Mouse (Mus musculus): ENCODE data around the gene Paqr6. TPM values are rescaled to one million over a fixed set of nuclear protein-coding genes. Genes with fewer than 3 reads are reported as not detected.

Paqr6 gene
- 0.55 and 0.57 TPM in 2 replicates for polyA plus RNA-seq (2012; ENCODE audit: low replicate concordance)

GRCm38 (mm10) chr3:88364337-88364736, at the start of gene Paqr6:
TSS of gene Paqr6 (plus strand) at chr3:88364584.

GRCm38 (mm10) chr3:88324951-88325405, 39.4 kb upstream of the Paqr6 start, which contains the start of gene Glmp:
TSS of gene Glmp (plus strand) at chr3:88325023.

GRCm38 (mm10) chr3:88336058-88337013, 28.0 kb upstream of the Paqr6 start, which contains the start of the genes Tmem79 and Smg5:
TSS of gene Tmem79 (minus strand) at chr3:88336148.
TSS of gene Smg5 (plus strand) at chr3:88336260.

GRCm38 (mm10) chr3:88372643-88373042, 8.3 kb downstream of the Paqr6 start, which contains the start of gene Bglap3:
TSS of gene Bglap3 (minus strand) at chr3:88372743.

GRCm38 (mm10) chr3:88378599-88378998, 14.2 kb downstream of the Paqr6 start, which contains the start of gene Bglap2:
TSS of gene Bglap2 (minus strand) at chr3:88378699.

GRCm38 (mm10) chr3:88384364-88384763, 20.0 kb downstream of the Paqr6 start, which contains the start of gene Bglap:
TSS of gene Bglap (minus strand) at chr3:88384464.

GRCm38 (mm10) chr3:88409741-88410644, 45.6 kb downstream of the Paqr6 start, which contains the start of gene Pmf1:
TSS of gene Pmf1 (minus strand) at chr3:88410331.

Other genes with a start within 250 kb of the Paqr6 start
- gene Mef2d, start 222.2 kb upstream of the Paqr6 start, polyA plus RNA-seq (2012; ENCODE audit: low replicate concordance), result 122 and 139 TPM in 2 replicates
- 0.09 TPM in 1 of 2 replicates, not detected in the other for gene Rhbg, start 109.9 kb upstream of the Paqr6 start, polyA plus RNA-seq (2012; ENCODE audit: low replicate concordance)
- gene Gm38392, start 77.4 kb upstream of the Paqr6 start, polyA plus RNA-seq (2012; ENCODE audit: low replicate concordance), result not detected in 2 replicates
- 0.58 and 0.66 TPM in 2 replicates for gene Tsacc, start 67.6 kb upstream of the Paqr6 start, polyA plus RNA-seq (2012; ENCODE audit: low replicate concordance)
- gene Cct3, start 67.5 kb upstream of the Paqr6 start, polyA plus RNA-seq (2012; ENCODE audit: low replicate concordance), result 11.4 and 21.3 TPM in 2 replicates
- gene Glmp, start 39.6 kb upstream of the Paqr6 start, polyA plus RNA-seq (2012; ENCODE audit: low replicate concordance), result 14.5 and 95.1 TPM in 2 replicates
- gene Tmem79, start 28.4 kb upstream of the Paqr6 start, polyA plus RNA-seq (2012; ENCODE audit: low replicate concordance), result 0.21 and 3.1 TPM in 2 replicates
- 91.7 and 114 TPM in 2 replicates for gene Smg5, start 28.3 kb upstream of the Paqr6 start, polyA plus RNA-seq (2012; ENCODE audit: low replicate concordance)
- gene Bglap3, start 8.2 kb downstream of the Paqr6 start, polyA plus RNA-seq (2012; ENCODE audit: low replicate concordance), result not detected in 2 replicates
- not detected in 2 replicates for gene Bglap2, start 14.1 kb downstream of the Paqr6 start, polyA plus RNA-seq (2012; ENCODE audit: low replicate concordance)
- 0.51 TPM in 1 of 2 replicates, not detected in the other for gene Bglap, start 19.9 kb downstream of the Paqr6 start, polyA plus RNA-seq (2012; ENCODE audit: low replicate concordance)
- gene Pmf1, start 45.7 kb downstream of the Paqr6 start, polyA plus RNA-seq (2012; ENCODE audit: low replicate concordance), result 95.1 and 190 TPM in 2 replicates
- gene Slc25a44, start 60.6 kb downstream of the Paqr6 start, polyA plus RNA-seq (2012; ENCODE audit: low replicate concordance), result 4.0 and 23.4 TPM in 2 replicates
- 48.8 and 91.1 TPM in 2 replicates for gene Sema4a, start 96.6 kb downstream of the Paqr6 start, polyA plus RNA-seq (2012; ENCODE audit: low replicate concordance)
- gene Lmna, start 145.4 kb downstream of the Paqr6 start, polyA plus RNA-seq (2012; ENCODE audit: low replicate concordance), result 591 and 773 TPM in 2 replicates
- gene Mex3a, start 167.8 kb downstream of the Paqr6 start, polyA plus RNA-seq (2012; ENCODE audit: low replicate concordance), result 1.4 TPM in 2 replicates
- 0.39 TPM in 1 of 2 replicates, not detected in the other for gene Rab25, start 183.7 kb downstream of the Paqr6 start, polyA plus RNA-seq (2012; ENCODE audit: low replicate concordance)
- 19.8 and 57.6 TPM in 2 replicates for gene Lamtor2, start 188.5 kb downstream of the Paqr6 start, polyA plus RNA-seq (2012; ENCODE audit: low replicate concordance)
- 75.8 and 121 TPM in 2 replicates for gene Ubqln4, start 189.2 kb downstream of the Paqr6 start, polyA plus RNA-seq (2012; ENCODE audit: low replicate concordance)
- gene Ssr2, start 211.3 kb downstream of the Paqr6 start, polyA plus RNA-seq (2012; ENCODE audit: low replicate concordance), result 37.4 and 416 TPM in 2 replicates
- gene Arhgef2, start 241.4 kb downstream of the Paqr6 start, polyA plus RNA-seq (2012; ENCODE audit: low replicate concordance), result 143 and 295 TPM in 2 replicates

Measured in leukemia stem cell, adult 10-12 weeks (primary cell).